Mouse (Mus musculus): ENCODE measurements around the gene Maco1. TPM values are rescaled to one million over a fixed set of nuclear protein-coding genes. Genes with fewer than 3 reads are reported as not detected.
A peak's percentile ranks its signal among the peaks of the same experiment; 100 is the strongest.

Maco1 gene
- polyA plus RNA-seq, 1 experiment = 12.0 TPM

- no peaks in the 10 kb centered on the region for H3K36me3 ChIP-seq (ENCODE audit: control insufficient read depth, insufficient read depth, low read length)
- no peak overlapping the region for H3K27ac ChIP-seq (ENCODE audit: control insufficient read depth, insufficient read depth, low read length)
- no peaks in the 10 kb centered on the region for H3K27me3 ChIP-seq (ENCODE audit: control insufficient read depth, insufficient read depth, low read length)
- no peak overlapping the region; the same call in 1 of the 2 replicates for H3K4me3 ChIP-seq (ENCODE audit: control insufficient read depth, insufficient read depth, low read length)
- no peak for TF ChIP-seq POLR2A (IDR thresholded peaks at IDR 0.05; ENCODE audit: control insufficient read depth, extremely low read depth, insufficient read depth, low read length, poor library complexity)
- TF ChIP-seq CTCF (IDR thresholded peaks at IDR 0.05; ENCODE audit: borderline replicate concordance, control insufficient read depth, extremely low read depth, insufficient read depth, low read length, poor library complexity) = no peak
- DNase-seq = peak; percentile 18
- peaks cover 6% of the 10 kb centered on the region for H3K4me1 ChIP-seq (replicated peaks; ENCODE audit: control insufficient read depth, insufficient read depth, low read length)
- 56% methylated on average over 6 of the region's 6 CpGs for WGBS
These were observed 26.9 kb upstream of the Maco1 start for GRCm38 (mm10) chr4:134880041-134880440.

- no peak overlapping the region for H3K27ac ChIP-seq (ENCODE audit: control insufficient read depth, insufficient read depth, low read length)
- peak overlapping the region; percentile 44 for H3K4me3 ChIP-seq (ENCODE audit: control insufficient read depth, insufficient read depth, low read length)
- TF ChIP-seq POLR2A (IDR thresholded peaks at IDR 0.05; ENCODE audit: control insufficient read depth, extremely low read depth, insufficient read depth, low read length, poor library complexity) = no peak
- peak; percentile 58; the same call in 1 of the 2 replicates for TF ChIP-seq CTCF (IDR thresholded peaks at IDR 0.05; ENCODE audit: borderline replicate concordance, control insufficient read depth, extremely low read depth, insufficient read depth, low read length, poor library complexity)
- peak; percentile 70 for DNase-seq
- peaks cover 6% of the 10 kb centered on the region for H3K4me1 ChIP-seq (replicated peaks; ENCODE audit: control insufficient read depth, insufficient read depth, low read length)
- WGBS = 10% methylated on average over 17 of the region's 17 CpGs
- no peaks in the 10 kb centered on the region for H3K27me3 ChIP-seq (ENCODE audit: control insufficient read depth, insufficient read depth, low read length)
- H3K36me3 ChIP-seq (ENCODE audit: control insufficient read depth, insufficient read depth, low read length) = no peaks in the 10 kb centered on the region
These were observed 26.4 kb upstream of the Maco1 start for GRCm38 (mm10) chr4:134879410-134879981.

DNA sequence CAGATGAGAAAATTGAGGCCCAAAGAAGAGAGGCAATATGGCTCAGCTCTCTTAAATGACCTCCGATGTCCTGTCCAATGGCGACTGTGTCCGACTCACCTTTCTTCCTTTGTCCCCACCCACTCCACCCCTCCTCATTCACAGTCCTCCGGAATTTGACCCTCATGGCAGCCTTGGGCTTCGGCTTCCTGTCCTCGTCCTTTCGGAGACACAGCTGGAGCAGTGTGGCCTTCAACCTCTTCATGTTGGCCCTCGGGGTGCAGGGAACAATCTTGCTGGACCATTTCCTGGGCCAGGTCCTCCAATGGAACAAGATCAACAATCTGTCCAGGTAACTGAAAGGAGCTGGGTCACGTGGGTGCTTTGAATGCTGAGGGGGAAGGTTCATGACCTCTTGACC is 23.0 kb upstream of the Maco1 start:
- H3K27me3 ChIP-seq (ENCODE audit: control insufficient read depth, insufficient read depth, low read length) = no peaks in the 10 kb centered on the region
- H3K27ac ChIP-seq (ENCODE audit: control insufficient read depth, insufficient read depth, low read length) = no peak overlapping the region
- peaks cover 6% of the 10 kb centered on the region for H3K4me1 ChIP-seq (replicated peaks; ENCODE audit: control insufficient read depth, insufficient read depth, low read length)
- no peaks in the 10 kb centered on the region for H3K36me3 ChIP-seq (ENCODE audit: control insufficient read depth, insufficient read depth, low read length)
- 91% methylated on average over 9 of the region's 9 CpGs for WGBS
- DNase-seq = no peak
- H3K4me3 ChIP-seq (ENCODE audit: control insufficient read depth, insufficient read depth, low read length) = no peak overlapping the region
- TF ChIP-seq CTCF (IDR thresholded peaks at IDR 0.05; ENCODE audit: borderline replicate concordance, control insufficient read depth, extremely low read depth, insufficient read depth, low read length, poor library complexity) = no peak
- no peak for TF ChIP-seq POLR2A (IDR thresholded peaks at IDR 0.05; ENCODE audit: control insufficient read depth, extremely low read depth, insufficient read depth, low read length, poor library complexity)

DNA sequence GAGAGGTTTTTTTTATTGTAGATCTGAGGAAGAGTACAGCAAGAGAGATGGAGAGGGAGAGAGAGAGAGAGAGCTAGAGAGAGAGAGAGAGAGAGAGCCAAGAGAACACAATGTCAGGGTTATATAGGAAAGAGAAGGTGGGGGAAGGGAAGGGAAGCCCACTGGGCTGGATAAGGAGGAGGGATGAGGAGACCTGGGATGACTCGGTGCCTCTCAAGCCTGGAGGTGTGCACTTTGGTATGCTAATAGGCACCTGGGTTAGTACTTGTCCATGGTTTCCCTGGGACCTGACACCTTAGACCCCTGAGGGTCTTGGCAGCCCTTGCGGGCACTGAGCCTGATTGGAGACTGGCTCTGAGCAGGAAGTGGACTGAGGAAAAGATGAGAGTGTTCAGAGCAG is 18.8 kb upstream of the Maco1 start:
- Histone ChIP-seq H3K27ac (ENCODE audit: control insufficient read depth, insufficient read depth, low read length) (no peak overlapping the region), H3K4me3 (ENCODE audit: control insufficient read depth, insufficient read depth, low read length) (no peak overlapping the region), H3K36me3 (ENCODE audit: control insufficient read depth, insufficient read depth, low read length) (no peaks in the 10 kb centered on the region), H3K4me1 (replicated peaks; ENCODE audit: control insufficient read depth, insufficient read depth, low read length) (no peaks in the 10 kb centered on the region), H3K27me3 (ENCODE audit: control insufficient read depth, insufficient read depth, low read length) (no peaks in the 10 kb centered on the region; the same call in 1 of the 2 replicates)
- 89% methylated on average over 2 of the region's 2 CpGs for WGBS
- TF ChIP-seq POLR2A (IDR thresholded peaks at IDR 0.05; ENCODE audit: control insufficient read depth, extremely low read depth, insufficient read depth, low read length, poor library complexity) (no peak), CTCF (IDR thresholded peaks at IDR 0.05; ENCODE audit: borderline replicate concordance, control insufficient read depth, extremely low read depth, insufficient read depth, low read length, poor library complexity) (no peak)
- DNase-seq = no peak

DNA sequence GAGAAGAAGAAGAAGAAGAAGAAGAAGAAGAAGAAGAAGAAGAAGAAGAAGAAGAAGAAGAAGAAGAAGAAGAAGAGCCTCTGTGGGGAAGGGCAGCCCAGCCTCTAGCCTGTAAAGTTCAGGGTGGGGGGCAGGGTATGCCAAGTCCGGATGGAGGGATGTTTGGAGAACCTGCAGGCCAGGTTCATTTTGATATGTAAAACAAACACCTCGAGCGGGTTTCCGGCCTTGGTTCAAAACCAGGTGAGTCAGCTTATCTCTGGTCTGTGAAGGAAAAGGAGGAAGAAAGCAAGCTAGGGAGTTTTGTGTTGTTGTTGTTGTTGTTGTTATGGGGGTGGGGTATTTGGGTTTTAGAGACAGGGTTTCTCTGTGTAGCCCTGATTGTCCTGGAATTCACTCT is 18.3 kb upstream of the Maco1 start:
- H3K27me3 ChIP-seq (ENCODE audit: control insufficient read depth, insufficient read depth, low read length) = no peaks in the 10 kb centered on the region; the same call in 1 of the 2 replicates
- DNase-seq = no peak
- no peak overlapping the region for H3K27ac ChIP-seq (ENCODE audit: control insufficient read depth, insufficient read depth, low read length)
- 64% methylated on average over 4 of the region's 4 CpGs for WGBS
- H3K4me1 ChIP-seq (replicated peaks; ENCODE audit: control insufficient read depth, insufficient read depth, low read length) = no peaks in the 10 kb centered on the region
- no peak overlapping the region for H3K4me3 ChIP-seq (ENCODE audit: control insufficient read depth, insufficient read depth, low read length)
- TF ChIP-seq CTCF (IDR thresholded peaks at IDR 0.05; ENCODE audit: borderline replicate concordance, control insufficient read depth, extremely low read depth, insufficient read depth, low read length, poor library complexity) (no peak), POLR2A (IDR thresholded peaks at IDR 0.05; ENCODE audit: control insufficient read depth, extremely low read depth, insufficient read depth, low read length, poor library complexity) (no peak)
- no peaks in the 10 kb centered on the region for H3K36me3 ChIP-seq (ENCODE audit: control insufficient read depth, insufficient read depth, low read length)

DNA sequence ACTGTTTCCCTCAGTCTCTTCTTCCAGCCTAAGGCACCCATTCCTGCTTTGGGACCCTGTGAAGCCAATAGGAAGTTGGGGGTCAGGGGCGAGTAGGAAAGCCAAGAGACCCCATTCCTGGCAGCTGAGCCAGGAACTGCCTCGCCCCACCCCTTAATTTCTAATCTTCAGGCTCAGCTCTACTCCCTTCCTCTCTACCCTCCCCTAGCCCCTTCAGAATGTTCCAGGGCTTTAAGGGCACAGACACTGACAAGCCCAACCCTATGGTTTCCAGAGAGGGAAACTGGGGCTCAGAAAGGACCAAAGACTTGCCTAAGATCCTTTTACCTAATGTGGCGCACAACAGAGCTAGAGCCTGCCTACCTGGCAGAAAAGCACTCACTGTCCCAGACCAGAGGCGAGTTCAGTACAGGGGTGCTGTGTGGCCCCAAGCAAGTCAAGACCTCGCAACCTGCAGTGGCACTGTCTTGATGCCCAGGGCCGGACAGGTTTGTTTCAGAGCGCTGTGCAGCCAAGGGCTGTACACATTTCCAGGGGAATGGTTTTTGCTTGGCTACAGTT is 16.8 kb upstream of the Maco1 start:
- H3K27ac ChIP-seq (ENCODE audit: control insufficient read depth, insufficient read depth, low read length) = no peak overlapping the region
- no peak for DNase-seq
- H3K4me3 ChIP-seq (ENCODE audit: control insufficient read depth, insufficient read depth, low read length) = no peak overlapping the region

More for the DNA sequence above, 16.8 kb upstream of the Maco1 start:
- 69% methylated on average over 7 of the region's 7 CpGs for WGBS
- Histone ChIP-seq H3K36me3 (ENCODE audit: control insufficient read depth, insufficient read depth, low read length) (no peaks in the 10 kb centered on the region), H3K27me3 (ENCODE audit: control insufficient read depth, insufficient read depth, low read length) (no peaks in the 10 kb centered on the region; the same call in 1 of the 2 replicates), H3K4me1 (replicated peaks; ENCODE audit: control insufficient read depth, insufficient read depth, low read length) (no peaks in the 10 kb centered on the region)
- no peak for TF ChIP-seq CTCF (IDR thresholded peaks at IDR 0.05; ENCODE audit: borderline replicate concordance, control insufficient read depth, extremely low read depth, insufficient read depth, low read length, poor library complexity)
- no peak for TF ChIP-seq POLR2A (IDR thresholded peaks at IDR 0.05; ENCODE audit: control insufficient read depth, extremely low read depth, insufficient read depth, low read length, poor library complexity)
